Mouse (Mus musculus): ENCODE results near the gene Rnf114. TPM values are rescaled to one million over a fixed set of nuclear protein-coding genes. Genes with fewer than 3 reads are reported as not detected.

Rnf114 gene
- polyA plus RNA-seq, 1 experiment from 2014 or later, result 101 TPM

DNA sequence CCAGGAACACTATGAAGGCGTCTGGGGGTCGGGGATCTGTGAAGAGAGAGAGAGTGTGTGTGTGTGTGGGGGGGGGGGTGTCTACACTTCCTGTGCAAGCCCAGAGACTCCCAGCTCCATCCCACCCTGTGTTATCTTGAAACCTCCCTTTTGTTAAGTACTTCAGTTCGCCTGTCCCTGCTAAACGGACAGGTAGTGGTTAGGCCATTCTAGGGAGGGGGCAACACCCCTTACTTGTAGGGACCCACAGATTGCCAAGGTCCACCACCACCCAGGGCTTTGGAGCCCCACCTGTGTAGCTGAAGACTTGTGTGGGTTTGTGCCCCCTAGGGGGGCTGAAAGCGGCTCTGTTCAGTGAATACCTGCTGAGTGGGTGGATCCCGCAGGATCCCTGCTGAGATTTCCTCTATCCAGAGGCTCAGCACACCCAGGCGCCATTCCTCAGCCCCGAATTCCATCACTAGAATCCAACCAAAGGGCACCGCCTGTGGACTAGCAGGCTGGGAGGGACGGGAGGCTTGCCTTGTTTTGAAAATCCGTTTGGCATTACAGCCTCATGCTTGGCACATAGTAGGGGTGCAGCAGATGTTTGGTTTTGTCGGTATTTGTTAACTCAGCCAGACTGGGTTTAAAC is 48.1 kb downstream of the Rnf114 start:
- no peak for ATAC-seq (ENCODE audit: low read depth)
- no peaks in the 10 kb centered on the region for H3K9me3 ChIP-seq (ENCODE audit: control insufficient read depth, low read length)
- H3K27ac ChIP-seq (ENCODE audit: low read length), result peak overlapping the region; percentile 96
- H3K4me3 ChIP-seq (ENCODE audit: low read length), result peak overlapping the region; percentile 76
- peaks cover 7% of the 10 kb centered on the region for H3K27me3 ChIP-seq (ENCODE audit: control insufficient read depth, insufficient read depth, low read depth, low read length)
- peaks cover 40% of the 10 kb centered on the region for H3K4me1 ChIP-seq (replicated peaks; ENCODE audit: control insufficient read depth, insufficient read depth, low read length)
- WGBS, result 17% methylated on average over 12 of the region's 12 CpGs
- H3K36me3 ChIP-seq (ENCODE audit: control insufficient read depth, insufficient read depth, low read length), result peaks cover 6% of the 10 kb centered on the region
- H3K4me2 ChIP-seq (ENCODE audit: low read depth, low read length), result peak overlapping the region; percentile 89
- H3K9ac ChIP-seq (ENCODE audit: low read length), result peak overlapping the region; percentile 80

DNA sequence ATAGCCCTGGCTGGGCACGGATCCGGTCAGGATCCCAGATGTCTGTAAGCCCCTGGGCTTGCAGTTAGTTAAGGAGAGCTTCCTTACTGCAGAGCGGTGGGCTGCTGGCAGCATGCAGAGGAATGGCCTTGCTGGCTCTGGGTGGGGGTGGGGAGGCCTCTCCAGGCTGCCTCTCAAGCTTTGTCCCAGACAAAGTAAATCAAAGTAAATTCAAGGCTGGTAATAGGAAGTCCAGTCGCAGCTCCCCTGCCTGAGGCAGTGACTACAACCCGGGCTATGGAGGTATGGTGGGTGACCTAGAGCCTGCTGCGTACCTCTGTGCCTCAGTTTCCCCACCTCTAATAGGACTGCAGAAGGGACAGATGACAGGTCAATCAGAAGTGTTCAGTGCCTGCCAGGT is 48.9 kb downstream of the Rnf114 start:
- H3K27ac ChIP-seq (ENCODE audit: low read length), result peak overlapping the region; percentile 96
- H3K9ac ChIP-seq (ENCODE audit: low read length), result peak overlapping the region; percentile 80
- peaks cover 6% of the 10 kb centered on the region for H3K36me3 ChIP-seq (ENCODE audit: control insufficient read depth, insufficient read depth, low read length)
- peak overlapping the region; percentile 76 for H3K4me3 ChIP-seq (ENCODE audit: low read length)
- no peaks in the 10 kb centered on the region for H3K9me3 ChIP-seq (ENCODE audit: control insufficient read depth, low read length)
- H3K4me1 ChIP-seq (replicated peaks; ENCODE audit: control insufficient read depth, insufficient read depth, low read length), result peaks cover 40% of the 10 kb centered on the region
- peaks cover 4% of the 10 kb centered on the region for H3K27me3 ChIP-seq (ENCODE audit: control insufficient read depth, insufficient read depth, low read depth, low read length)
- H3K4me2 ChIP-seq (ENCODE audit: low read depth, low read length), result peak overlapping the region; percentile 89
- ATAC-seq (ENCODE audit: low read depth), result no peak
- WGBS, result 9% methylated on average over 6 of the region's 6 CpGs

DNA sequence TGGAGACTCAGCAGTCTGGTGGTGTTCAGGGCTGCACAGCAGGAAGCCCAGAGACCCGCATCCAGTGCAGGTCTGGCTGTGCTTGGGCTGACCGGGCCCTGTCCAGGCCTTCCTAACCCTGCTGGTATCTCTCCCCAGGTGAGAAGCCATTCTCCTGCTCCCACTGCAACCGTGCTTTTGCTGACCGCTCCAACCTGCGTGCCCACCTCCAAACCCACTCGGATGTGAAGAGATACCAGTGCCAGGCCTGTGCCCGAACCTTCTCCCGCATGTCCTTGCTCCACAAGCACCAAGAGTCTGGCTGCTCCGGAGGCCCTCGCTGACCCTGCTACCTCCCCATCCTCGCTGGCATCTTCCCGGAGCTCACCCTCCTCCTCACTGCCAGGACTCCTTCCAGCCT is 49.3 kb downstream of the Rnf114 start:
- Histone ChIP-seq H3K4me3 (ENCODE audit: low read length) (peak overlapping the region; percentile 76), H3K4me2 (ENCODE audit: low read depth, low read length) (peak overlapping the region; percentile 89), H3K36me3 (ENCODE audit: control insufficient read depth, insufficient read depth, low read length) (peaks cover 6% of the 10 kb centered on the region), H3K27me3 (ENCODE audit: control insufficient read depth, insufficient read depth, low read depth, low read length) (peaks cover under 1% of the 10 kb centered on the region; the same call in 1 of the 2 replicates), H3K4me1 (replicated peaks; ENCODE audit: control insufficient read depth, insufficient read depth, low read length) (peaks cover 44% of the 10 kb centered on the region), H3K9me3 (ENCODE audit: control insufficient read depth, low read length) (no peaks in the 10 kb centered on the region), H3K9ac (ENCODE audit: low read length) (peak overlapping the region; percentile 80), H3K27ac (ENCODE audit: low read length) (peak overlapping the region; percentile 96)
- WGBS, result 57% methylated on average over 12 of the region's 12 CpGs
- ATAC-seq (ENCODE audit: low read depth), result no peak

DNA sequence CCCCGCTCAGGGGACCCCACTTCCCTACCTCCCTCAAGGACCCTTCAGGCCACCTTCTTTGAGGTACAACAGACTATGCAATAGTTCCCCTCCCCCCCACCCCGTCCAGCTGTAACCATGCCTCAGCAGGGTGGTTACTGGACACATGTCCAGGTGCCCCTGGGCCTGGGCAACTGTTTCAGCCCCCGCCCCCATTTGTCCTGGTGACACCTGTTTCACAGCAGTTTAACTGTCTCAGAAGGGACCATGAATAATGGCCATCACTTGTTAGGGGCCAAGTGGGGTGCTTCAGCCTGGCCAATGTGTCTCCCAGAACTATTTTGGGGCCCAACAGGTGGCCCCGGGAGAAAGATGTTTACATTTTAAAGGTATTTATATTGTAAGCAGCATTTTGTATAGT is 49.9 kb downstream of the Rnf114 start:
- Histone ChIP-seq H3K9ac (ENCODE audit: low read length) (peak overlapping the region; percentile 80), H3K27ac (ENCODE audit: low read length) (peak overlapping the region; percentile 96), H3K36me3 (ENCODE audit: control insufficient read depth, insufficient read depth, low read length) (peaks cover 6% of the 10 kb centered on the region), H3K4me2 (ENCODE audit: low read depth, low read length) (peak overlapping the region; percentile 89), H3K9me3 (ENCODE audit: control insufficient read depth, low read length) (no peaks in the 10 kb centered on the region), H3K27me3 (ENCODE audit: control insufficient read depth, insufficient read depth, low read depth, low read length) (no peaks in the 10 kb centered on the region; the same call in 1 of the 2 replicates), H3K4me1 (replicated peaks; ENCODE audit: control insufficient read depth, insufficient read depth, low read length) (peaks cover 43% of the 10 kb centered on the region), H3K4me3 (ENCODE audit: low read length) (peak overlapping the region; percentile 76)
- ATAC-seq (ENCODE audit: low read depth), result no peak
- 49% methylated on average over 4 of the region's 4 CpGs for WGBS

- Histone ChIP-seq H3K4me3 (ENCODE audit: low read length) (peak overlapping the region; percentile 76), H3K9ac (ENCODE audit: low read length) (peak overlapping the region; percentile 80), H3K9me3 (ENCODE audit: control insufficient read depth, low read length) (no peaks in the 10 kb centered on the region), H3K27ac (ENCODE audit: low read length) (peak overlapping the region; percentile 96), H3K4me2 (ENCODE audit: low read depth, low read length) (peak overlapping the region; percentile 89), H3K36me3 (ENCODE audit: control insufficient read depth, insufficient read depth, low read length) (peaks cover 6% of the 10 kb centered on the region), H3K27me3 (ENCODE audit: control insufficient read depth, insufficient read depth, low read depth, low read length) (no peaks in the 10 kb centered on the region), H3K4me1 (replicated peaks; ENCODE audit: control insufficient read depth, insufficient read depth, low read length) (peaks cover 42% of the 10 kb centered on the region)
- ATAC-seq (ENCODE audit: low read depth), result peak; percentile 43
- 7% methylated on average over 16 of the region's 16 CpGs for WGBS
These were observed 50.9 kb downstream of the Rnf114 start for GRCm38 (mm10) chr2:167543121-167544003.

GRCm38 (mm10) chr2:167544004-167544356 is 51.5 kb downstream of the Rnf114 start:
- H3K9me3 ChIP-seq (ENCODE audit: control insufficient read depth, low read length), result no peaks in the 10 kb centered on the region
- 3% methylated on average over 4 of the region's 4 CpGs for WGBS
- no peaks in the 10 kb centered on the region for H3K27me3 ChIP-seq (ENCODE audit: control insufficient read depth, insufficient read depth, low read depth, low read length)
- peaks cover 6% of the 10 kb centered on the region for H3K36me3 ChIP-seq (ENCODE audit: control insufficient read depth, insufficient read depth, low read length)
- H3K27ac ChIP-seq (ENCODE audit: low read length), result peak overlapping the region; percentile 96
- peaks cover 42% of the 10 kb centered on the region for H3K4me1 ChIP-seq (replicated peaks; ENCODE audit: control insufficient read depth, insufficient read depth, low read length)
- no peak overlapping the region for H3K4me3 ChIP-seq (ENCODE audit: low read length)
- peak overlapping the region; percentile 80 for H3K9ac ChIP-seq (ENCODE audit: low read length)
- peak overlapping the region; percentile 89 for H3K4me2 ChIP-seq (ENCODE audit: low read depth, low read length)
- peak; percentile 73 for ATAC-seq (ENCODE audit: low read depth)

DNA sequence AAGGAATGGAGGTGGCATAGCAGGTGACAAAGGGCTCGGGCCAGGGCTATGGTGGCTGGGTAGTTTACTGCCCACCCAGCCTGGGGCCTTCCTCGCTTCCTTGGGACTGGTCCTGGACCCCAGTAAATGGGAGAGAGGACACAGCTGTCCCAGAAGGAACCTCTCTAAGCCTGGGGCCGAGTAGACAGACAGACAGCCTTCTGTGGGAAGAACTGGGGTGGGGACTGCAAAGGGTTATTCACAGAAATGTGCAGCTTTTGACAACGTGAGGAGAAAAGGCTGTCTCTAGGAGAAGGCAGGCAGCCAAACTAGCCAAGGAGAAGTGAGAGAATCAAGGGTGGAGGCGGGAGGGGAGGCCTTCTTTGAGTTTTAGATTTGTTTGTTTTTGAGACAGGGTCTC is 52.0 kb downstream of the Rnf114 start:
- Histone ChIP-seq H3K4me1 (replicated peaks; ENCODE audit: control insufficient read depth, insufficient read depth, low read length) (peaks cover 42% of the 10 kb centered on the region), H3K36me3 (ENCODE audit: control insufficient read depth, insufficient read depth, low read length) (peaks cover 6% of the 10 kb centered on the region), H3K4me3 (ENCODE audit: low read length) (no peak overlapping the region), H3K27ac (ENCODE audit: low read length) (peak overlapping the region; percentile 96), H3K9me3 (ENCODE audit: control insufficient read depth, low read length) (no peaks in the 10 kb centered on the region), H3K27me3 (ENCODE audit: control insufficient read depth, insufficient read depth, low read depth, low read length) (no peaks in the 10 kb centered on the region), H3K4me2 (ENCODE audit: low read depth, low read length) (no peak overlapping the region), H3K9ac (ENCODE audit: low read length) (peak overlapping the region; percentile 16; the same call in 1 of the 2 replicates)
- 30% methylated on average over 5 of the region's 5 CpGs for WGBS
- ATAC-seq (ENCODE audit: low read depth), result peak; percentile 34

DNA sequence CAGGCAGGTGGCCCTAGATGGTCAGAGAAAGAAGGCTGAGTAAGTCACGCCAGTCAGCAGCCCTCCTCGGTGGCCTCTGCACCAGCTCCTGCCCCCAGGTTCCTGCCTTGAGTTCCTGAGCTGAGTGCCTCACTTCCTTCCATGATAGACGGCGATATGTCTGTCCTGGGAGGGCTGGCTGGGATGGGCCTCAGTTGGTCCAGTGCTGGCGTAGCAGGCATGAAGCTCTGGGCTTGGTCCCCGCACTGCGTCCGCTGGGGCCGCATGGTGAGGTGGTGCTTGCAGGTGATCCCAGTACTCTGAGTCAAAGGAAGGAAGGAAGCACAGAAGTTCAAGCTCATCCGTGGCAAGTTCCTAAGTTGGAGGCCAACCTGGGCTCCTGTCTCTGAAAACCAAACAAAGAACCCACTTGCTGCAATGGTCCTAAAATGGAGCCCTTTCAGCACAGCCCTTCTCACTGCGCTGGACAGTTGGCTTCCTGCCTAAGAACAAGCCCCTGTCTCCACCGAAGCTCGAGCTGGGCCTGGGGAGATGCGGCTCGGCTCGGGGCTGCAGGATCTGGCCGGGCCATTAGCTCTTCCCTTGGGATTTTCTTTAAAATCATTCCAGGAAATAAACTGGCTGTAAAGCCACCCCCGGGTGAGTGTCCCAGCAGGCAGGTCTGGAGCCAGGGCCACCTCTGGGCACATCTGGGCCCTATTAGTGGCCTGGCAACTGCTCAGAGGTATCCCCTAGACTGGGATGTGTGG is 54.2 kb downstream of the Rnf114 start:
- H3K4me2 ChIP-seq (ENCODE audit: low read depth, low read length), result no peak overlapping the region
- no peak for ATAC-seq (ENCODE audit: low read depth)
- 64% methylated on average over 18 of the region's 18 CpGs for WGBS

GRCm38 (mm10) chr2:167547444-167547843 is 55.0 kb downstream of the Rnf114 start:
- 86% methylated on average over 8 of the region's 8 CpGs for WGBS
- no peaks in the 10 kb centered on the region for H3K27me3 ChIP-seq (ENCODE audit: control insufficient read depth, insufficient read depth, low read depth, low read length)
- no peaks in the 10 kb centered on the region for H3K9me3 ChIP-seq (ENCODE audit: control insufficient read depth, low read length)
- H3K36me3 ChIP-seq (ENCODE audit: control insufficient read depth, insufficient read depth, low read length), result peaks cover 2% of the 10 kb centered on the region; the same call in 1 of the 2 replicates
- no peak overlapping the region for H3K27ac ChIP-seq (ENCODE audit: low read length)
- H3K4me1 ChIP-seq (replicated peaks; ENCODE audit: control insufficient read depth, insufficient read depth, low read length), result peaks cover 27% of the 10 kb centered on the region
- no peak overlapping the region for H3K4me2 ChIP-seq (ENCODE audit: low read depth, low read length)
- H3K4me3 ChIP-seq (ENCODE audit: low read length), result no peak overlapping the region
- no peak for ATAC-seq (ENCODE audit: low read depth)
- H3K9ac ChIP-seq (ENCODE audit: low read length), result no peak overlapping the region

More for the DNA sequence above, 54.2 kb downstream of the Rnf114 start:
- H3K4me3 ChIP-seq (ENCODE audit: low read length), result no peak overlapping the region
- H3K9me3 ChIP-seq (ENCODE audit: control insufficient read depth, low read length), result no peaks in the 10 kb centered on the region
- peaks cover 6% of the 10 kb centered on the region for H3K36me3 ChIP-seq (ENCODE audit: control insufficient read depth, insufficient read depth, low read length)
- peak overlapping the region; percentile 67 for H3K27ac ChIP-seq (ENCODE audit: low read length)
- H3K4me1 ChIP-seq (replicated peaks; ENCODE audit: control insufficient read depth, insufficient read depth, low read length), result peaks cover 36% of the 10 kb centered on the region
- H3K9ac ChIP-seq (ENCODE audit: low read length), result no peak overlapping the region
- H3K27me3 ChIP-seq (ENCODE audit: control insufficient read depth, insufficient read depth, low read depth, low read length), result no peaks in the 10 kb centered on the region

All from lung, embryonic 16.5 days (tissue).